Mouse (Mus musculus) forebrain, embryonic 14.5 days (tissue): Measurements from ENCODE around the gene Slamf8. TPM values are rescaled to one million over a fixed set of nuclear protein-coding genes. Genes with fewer than 3 reads are reported as not detected.

Experiments used
- ATAC-seq: fragments of 200-750 bp; cut with Nextera tagmentation; 2 replicates; pipeline ENCODE4 v1.8.0; 2017; ENCODE audit warnings: mild to moderate bottlenecking, moderate library complexity
- DNase-seq: peaks from one replicate; pipeline ENCODE4 v3.0.0-alpha.2; 2015; ENCODE audit warnings: low spot score
- H3K27ac ChIP-seq: fragments of 300-500 bp; sonication (generic); 2 replicates; pipeline ENCODE4 v1.5.1; 2014; ENCODE audit warnings: low read depth, mild to moderate bottlenecking, control low read depth, low read length, moderate library complexity
- H3K27me3 ChIP-seq: fragments of 300-500 bp; sonication (generic); replicated peaks from 2 replicates; pipeline ENCODE4 v1.6.1; 2014; ENCODE audit warnings: low read length, control low read depth, mixed read lengths; ENCODE audit not compliant: control insufficient read depth, insufficient read depth
- H3K36me3 ChIP-seq: fragments of 300-500 bp; sonication (generic); 2 replicates; pipeline ENCODE4 v1.6.1; 2014; ENCODE audit warnings: low read length, control low read depth; ENCODE audit not compliant: control insufficient read depth, insufficient read depth
- H3K4me1 ChIP-seq: fragments of 300-500 bp; sonication (generic); 2 replicates; pipeline ENCODE4 v1.6.1; 2014; ENCODE audit warnings: antibody characterized with exemption, low read length, control low read depth; ENCODE audit not compliant: control insufficient read depth, insufficient read depth
- H3K4me2 ChIP-seq: fragments of 300-500 bp; sonication (generic); 2 replicates; pipeline ENCODE4 v1.6.1; 2014; ENCODE audit warnings: mild to moderate bottlenecking, control low read depth, low read length
- H3K4me3 ChIP-seq: fragments of 300-500 bp; sonication (generic); 2 replicates; pipeline ENCODE4 v1.5.1; 2014; ENCODE audit warnings: low read depth, low read length, control low read depth
- H3K9ac ChIP-seq: fragments of 300-500 bp; sonication (generic); 2 replicates; pipeline ENCODE4 v1.6.1; 2014; ENCODE audit warnings: mild to moderate bottlenecking, low read length, control low read depth, moderate library complexity
- H3K9me3 ChIP-seq: fragments of 300-500 bp; sonication (generic); replicated peaks from 2 replicates; pipeline ENCODE4 v1.6.1; 2016; ENCODE audit warnings: low read length, control low read depth, mixed read lengths; ENCODE audit not compliant: control insufficient read depth
- WGBS: fragments of 180-500 bp; shearing (Covaris S2); extraction: QIAGEN DNeasy Blood & Tissue Kit; methylation state at CpG from one replicate; pipeline ENCODE4 v1.1.7; 2014; 5-methylcytosine and 5-hydroxymethylcytosine counted together
- polyA plus RNA-seq: library from polyadenylated mRNA; unstranded; fragments of >200 nt; fragmentation: Nextera tagmentation; extraction: Ambion mirVana; gene quantifications from 2 replicates; pipeline ENCODE4 v1.2.1, GENCODE M21; 2014

Gene Slamf8
- polyA plus RNA-seq, 1 experiment from 2014 or later = not detected

- Histone ChIP-seq H3K4me1 (peaks cover 12% of the 10 kb centered on the region; the same call in 1 of the 2 replicates), H3K4me2 (no peak overlapping the region), H3K27ac (no peak overlapping the region), H3K36me3 (no peaks in the 10 kb centered on the region), H3K9ac (no peak overlapping the region), H3K4me3 (no peak overlapping the region), H3K27me3 (no peaks in the 10 kb centered on the region), H3K9me3 (no peaks in the 10 kb centered on the region)
- WGBS = 60% methylated on average over 1 of the region's 1 CpGs
- DNase-seq = no peak
- no peak for ATAC-seq
Measured at GRCm38 (mm10) chr1:172612745-172613144, 22.4 kb upstream of the Slamf8 start.

DNA sequence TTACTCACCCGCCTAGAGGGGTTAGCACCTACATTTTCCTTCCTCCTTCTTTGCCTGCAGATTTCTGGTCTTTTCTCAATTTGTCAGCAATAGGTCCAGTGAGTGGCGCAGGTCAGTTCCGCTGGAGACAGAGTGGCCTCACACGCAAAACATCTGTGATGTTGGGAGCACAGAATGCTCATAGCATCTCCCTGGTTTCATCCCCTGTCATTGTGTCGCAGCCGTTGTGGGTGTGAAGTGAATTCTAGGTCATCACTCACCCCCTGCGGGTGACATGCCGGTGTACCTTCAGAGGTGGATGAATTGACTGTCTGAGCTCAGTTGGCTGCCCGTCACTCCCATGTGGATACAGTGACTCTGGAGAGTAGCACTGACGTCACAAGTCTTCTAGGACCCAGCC, 20.9 kb upstream of the Slamf8 start:
- no peak overlapping the region for H3K27ac ChIP-seq
- whole genome bisulfite sequencing = 84% methylated on average over 10 of the region's 10 CpGs
- ATAC-seq (no peak), DNase-seq (no peak)
- H3K4me3 ChIP-seq = no peak overlapping the region
- no peaks in the 10 kb centered on the region for H3K4me1 ChIP-seq
- H3K36me3 ChIP-seq = no peaks in the 10 kb centered on the region
- H3K4me2 ChIP-seq = no peak overlapping the region
- H3K9me3 ChIP-seq = no peaks in the 10 kb centered on the region
- H3K9ac ChIP-seq = no peak overlapping the region
- H3K27me3 ChIP-seq = no peaks in the 10 kb centered on the region

GRCm38 (mm10) chr1:172602326-172602725, 12.0 kb upstream of the Slamf8 start, which contains the start of gene Fcrl6:
TSS of gene Fcrl6 (minus strand) at chr1:172602551.
- Histone ChIP-seq H3K4me1 (no peaks in the 10 kb centered on the region), H3K9ac (no peak within 1 kb of the TSS), H3K4me3 (no peak within 1 kb of the TSS), H3K27me3 (no peaks in the 10 kb centered on the region), H3K27ac (no peak within 1 kb of the TSS), H3K9me3 (no peaks in the 10 kb centered on the region), H3K36me3 (no peaks in the 10 kb centered on the region), H3K4me2 (no peak within 1 kb of the TSS)
- WGBS = 85% methylated on average over 1 of the region's 1 CpGs
- ATAC-seq (no peak), DNase-seq (no peak)

- no peaks in the 10 kb centered on the region for H3K36me3 ChIP-seq
- no peak overlapping the region for H3K4me3 ChIP-seq
- no peak overlapping the region for H3K27ac ChIP-seq
- peak; percentile 60 for DNase-seq
- no peaks in the 10 kb centered on the region for H3K9me3 ChIP-seq
- no peak overlapping the region for H3K9ac ChIP-seq
- peak; percentile 62 for ATAC-seq
- H3K4me2 ChIP-seq = no peak overlapping the region
- no peaks in the 10 kb centered on the region for H3K27me3 ChIP-seq
- H3K4me1 ChIP-seq = no peaks in the 10 kb centered on the region
Measured at GRCm38 (mm10) chr1:172594495-172594894, 4.1 kb upstream of the Slamf8 start.

- no peak overlapping the region for H3K4me3 ChIP-seq
- no peak overlapping the region for H3K27ac ChIP-seq
- no peaks in the 10 kb centered on the region for H3K4me1 ChIP-seq
- 89% methylated on average over 2 of the region's 2 CpGs for WGBS
- ATAC-seq (no peak), DNase-seq (no peak)
- no peak overlapping the region for H3K9ac ChIP-seq
- H3K36me3 ChIP-seq = no peaks in the 10 kb centered on the region
- no peaks in the 10 kb centered on the region for H3K9me3 ChIP-seq
- no peak overlapping the region for H3K4me2 ChIP-seq
- no peaks in the 10 kb centered on the region for H3K27me3 ChIP-seq
Measured at GRCm38 (mm10) chr1:172593956-172594355, 3.6 kb upstream of the Slamf8 start.

- H3K36me3 ChIP-seq = no peaks in the 10 kb centered on the region
- no peak overlapping the region for H3K27ac ChIP-seq
- H3K27me3 ChIP-seq = no peaks in the 10 kb centered on the region
- no peaks in the 10 kb centered on the region for H3K4me1 ChIP-seq
- H3K9ac ChIP-seq = no peak overlapping the region
- no peak overlapping the region for H3K4me2 ChIP-seq
- H3K9me3 ChIP-seq = no peaks in the 10 kb centered on the region
- H3K4me3 ChIP-seq = no peak overlapping the region
- no peak for DNase-seq
- ATAC-seq = no peak
- 59% methylated on average over 3 of the region's 3 CpGs for WGBS
Measured at GRCm38 (mm10) chr1:172593321-172593720, 3.0 kb upstream of the Slamf8 start.

GRCm38 (mm10) chr1:172585612-172586567, 4.5 kb downstream of the Slamf8 start:
- H3K9ac ChIP-seq = peak overlapping the region; percentile 49; the same call in 1 of the 2 replicates

DNA sequence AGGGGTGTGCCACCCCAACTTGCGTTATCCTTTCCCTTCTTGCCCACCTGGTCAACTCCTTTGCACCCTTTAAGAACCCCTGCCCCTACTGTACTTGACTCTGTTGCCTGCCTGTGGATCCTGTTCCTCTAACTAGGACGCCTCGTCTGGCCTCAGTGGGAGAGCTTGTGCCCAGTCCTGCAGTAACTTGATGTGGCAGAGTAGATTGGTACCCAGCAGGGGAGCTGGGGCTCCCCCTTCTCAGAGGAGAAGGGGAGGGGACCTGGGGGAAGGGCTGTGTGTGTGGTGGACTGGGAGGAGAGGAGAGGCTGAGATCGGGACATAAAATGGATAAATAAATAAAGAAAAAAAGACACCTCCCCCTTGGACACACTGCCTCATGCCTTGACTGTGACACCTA, 5.3 kb downstream of the Slamf8 start:
- peak; percentile 2; the same call in 1 of the 2 replicates for ATAC-seq
- Histone ChIP-seq H3K27ac (no peak overlapping the region), H3K27me3 (peaks cover 7% of the 10 kb centered on the region; the same call in 1 of the 2 replicates), H3K36me3 (no peaks in the 10 kb centered on the region), H3K9ac (no peak overlapping the region), H3K4me3 (no peak overlapping the region), H3K4me2 (no peak overlapping the region), H3K9me3 (no peaks in the 10 kb centered on the region), H3K4me1 (peaks cover 12% of the 10 kb centered on the region)
- 36% methylated on average over 4 of the region's 4 CpGs for WGBS
- DNase-seq = no peak

More at GRCm38 (mm10) chr1:172585612-172586567, 4.5 kb downstream of the Slamf8 start:
- Histone ChIP-seq H3K27me3 (peaks cover 7% of the 10 kb centered on the region; the same call in 1 of the 2 replicates), H3K4me1 (peaks cover 12% of the 10 kb centered on the region), H3K36me3 (no peaks in the 10 kb centered on the region), H3K27ac (peak overlapping the region; percentile 48; the same call in 1 of the 2 replicates), H3K4me2 (peak overlapping the region; percentile 40), H3K9me3 (no peaks in the 10 kb centered on the region), H3K4me3 (no peak overlapping the region)
- DNase-seq (peak; percentile 74), ATAC-seq (peak; percentile 86)
- 6% methylated on average over 26 of the region's 26 CpGs for WGBS

DNA sequence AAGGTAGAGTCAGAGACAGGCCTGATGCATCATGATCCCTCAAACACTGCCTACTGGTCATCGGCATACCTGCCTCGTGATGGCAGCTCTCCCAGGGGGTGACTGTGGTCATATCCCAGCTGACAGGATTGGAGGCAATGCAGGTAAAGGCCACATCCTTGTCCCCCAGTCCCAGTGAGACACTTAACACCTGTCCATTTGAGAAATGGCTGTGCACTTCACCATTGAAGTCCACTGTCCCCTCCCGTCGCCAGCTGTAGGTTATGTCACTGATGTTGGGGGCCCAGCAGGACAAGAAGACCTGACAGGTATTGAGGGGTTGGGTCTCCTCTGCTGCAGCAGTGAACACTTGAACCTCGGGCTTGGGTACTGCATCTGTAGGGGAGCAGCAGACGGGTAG, 6.1 kb downstream of the Slamf8 start:
- WGBS = 81% methylated on average over 6 of the region's 6 CpGs

More for the DNA sequence above, 6.1 kb downstream of the Slamf8 start:
- DNase-seq (no peak), ATAC-seq (no peak)
- Histone ChIP-seq H3K27ac (no peak overlapping the region), H3K9ac (no peak overlapping the region), H3K4me2 (no peak overlapping the region), H3K4me3 (no peak overlapping the region), H3K9me3 (no peaks in the 10 kb centered on the region), H3K36me3 (no peaks in the 10 kb centered on the region), H3K27me3 (peaks cover 7% of the 10 kb centered on the region; the same call in 1 of the 2 replicates), H3K4me1 (peaks cover 12% of the 10 kb centered on the region)
